Mouse (Mus musculus) hindbrain, embryonic 11.5 days (tissue): ENCODE measurements around the gene Mfrp. TPM values are rescaled to one million over a fixed set of nuclear protein-coding genes. Genes with fewer than 3 reads are reported as not detected.

Experiments
- polyA plus RNA-seq: library from polyadenylated mRNA; unstranded; fragments of >200 nt; fragmentation: Nextera tagmentation; extraction: Ambion mirVana; gene quantifications from 2 replicates; pipeline ENCODE4 v1.2.1, GENCODE M21; 2014

Mfrp gene
- polyA plus RNA-seq, 1 experiment from 2014 or later: 0.23 TPM

Other genes with a start within 250 kb of the Mfrp start
- 0.31 and 0.35 TPM in 2 replicates for gene Thy1, start 58.3 kb upstream of the Mfrp start, polyA plus RNA-seq
- 11.4 and 13.9 TPM in 2 replicates for gene Usp2, start 34.7 kb upstream of the Mfrp start, polyA plus RNA-seq
- 0.82 and 1.2 TPM in 2 replicates for gene C1qtnf5, start 5.5 kb downstream of the Mfrp start, polyA plus RNA-seq
- 0.29 and 0.38 TPM in 2 replicates for gene Gm49380, start 11.8 kb downstream of the Mfrp start, polyA plus RNA-seq
- 43.7 and 51.8 TPM in 2 replicates for gene Rnf26, start 11.8 kb downstream of the Mfrp start, polyA plus RNA-seq
- 13.0 and 14.3 TPM in 2 replicates for gene Mcam, start 32.7 kb downstream of the Mfrp start, polyA plus RNA-seq
- gene Cbl, start 132.3 kb downstream of the Mfrp start, polyA plus RNA-seq: 22.7 and 24.7 TPM in 2 replicates
- gene Ccdc153, start 138.9 kb downstream of the Mfrp start, polyA plus RNA-seq: not detected in 2 replicates
- gene Pdzd3, start 149.7 kb downstream of the Mfrp start, polyA plus RNA-seq: 0.13 TPM in 1 of 2 replicates, not detected in the other
- gene Nlrx1, start 166.9 kb downstream of the Mfrp start, polyA plus RNA-seq: 1.9 and 2.9 TPM in 2 replicates
- 2.9 and 5.7 TPM in 2 replicates for gene Abcg4, start 186.9 kb downstream of the Mfrp start, polyA plus RNA-seq
- gene Hinfp, start 203.9 kb downstream of the Mfrp start, polyA plus RNA-seq: 23.1 and 23.2 TPM in 2 replicates
- gene C2cd2l, start 218.6 kb downstream of the Mfrp start, polyA plus RNA-seq: 10.1 and 11.4 TPM in 2 replicates
- 47.7 and 51.6 TPM in 2 replicates for gene Dpagt1, start 224.3 kb downstream of the Mfrp start, polyA plus RNA-seq
- gene H2afx, start 233.0 kb downstream of the Mfrp start, polyA plus RNA-seq: 340 and 346 TPM in 2 replicates
- gene Hmbs, start 242.5 kb downstream of the Mfrp start, polyA plus RNA-seq: 134 and 151 TPM in 2 replicates